Mouse (Mus musculus): ENCODE measurements at regions not wholly inside any gene's neighbourhood (a gene's known extent, or its start where the extent isn't known, plus 50 kb on each side); places are given as distances from the start of the nearest gene placed in this dataset.
A peak's percentile ranks its signal among the peaks of the same experiment; 100 is the strongest.

DNA sequence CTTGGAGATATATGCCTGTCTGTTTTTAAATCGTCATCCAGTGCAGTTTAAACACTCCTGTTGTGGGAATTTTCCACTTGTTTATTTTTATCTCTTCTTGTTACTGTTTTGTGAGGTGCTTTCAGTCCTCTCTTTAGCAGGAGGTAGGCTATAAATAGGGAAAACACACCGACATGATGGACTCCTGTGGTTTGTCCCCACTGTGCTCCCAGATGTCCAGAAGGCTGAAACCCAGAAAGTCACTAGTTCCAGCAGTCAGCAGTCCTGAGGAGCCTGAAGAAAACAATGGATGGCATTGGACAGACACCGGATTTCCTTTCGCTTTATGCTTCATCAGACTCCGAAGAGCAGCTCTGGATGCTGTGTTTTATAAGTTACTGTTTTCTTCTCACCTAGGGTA, 55.2 kb upstream of the Armh4 start:
- DNase-seq (ENCODE audit: low spot score in 2 of 2): no peak

DNA sequence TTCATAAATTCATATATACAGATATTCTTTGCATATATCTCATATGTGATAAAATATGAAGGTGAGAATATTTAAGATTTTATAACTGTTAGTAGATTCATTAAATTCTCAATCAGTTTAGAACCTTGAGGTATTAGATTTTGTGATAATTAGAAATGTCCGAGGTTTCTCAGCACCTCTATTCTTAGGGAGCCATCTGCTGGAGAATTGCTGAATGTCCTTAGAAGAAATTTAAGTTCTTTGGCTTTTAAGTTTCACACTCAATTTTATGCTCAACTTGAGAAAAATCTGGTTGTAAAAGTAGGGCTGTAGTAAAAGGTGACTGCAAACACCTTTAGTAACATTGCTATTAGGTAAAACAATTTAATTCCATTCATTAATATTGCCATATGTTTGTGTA, 51.5 kb upstream of the Armh4 start:
- peak in 1 of 2 experiments; percentile 3 for DNase-seq (ENCODE audit: low spot score in 2 of 2)
